Mouse (Mus musculus) MEL (cell line): Measurements from ENCODE around the gene Zfp819.

ENCODE experiments used
- CTCF ChIP-seq, 3 experiments: IDR thresholded peaks in 2 of 3; conservative IDR thresholded peaks in 1 of 3; 2 replicates each; pipeline ENCODE4 v1.5.1; 2011 to 2012; ENCODE audit warnings: low read length in 3 of 3, low read depth in 2 of 3, mild to moderate bottlenecking in 2 of 3, improper control_type of control experiment in 1 of 3, inconsistent platforms in 1 of 3, mixed read lengths in 1 of 3, moderate library complexity in 1 of 3; ENCODE audit not compliant: control insufficient read depth in 1 of 3, insufficient read depth in 1 of 3, poor library complexity in 1 of 3, severe bottlenecking in 1 of 3
- MAX ChIP-seq: IDR thresholded peaks from 2 replicates; pipeline ENCODE4 v1.6.1; 2011; ENCODE audit warnings: low read length, improper control_type of control experiment
- MYC ChIP-seq: IDR thresholded peaks from 2 replicates; pipeline ENCODE4 v1.6.1; 2011; ENCODE audit warnings: low read depth, mild to moderate bottlenecking, low read length, improper control_type of control experiment, moderate library complexity

DNA sequence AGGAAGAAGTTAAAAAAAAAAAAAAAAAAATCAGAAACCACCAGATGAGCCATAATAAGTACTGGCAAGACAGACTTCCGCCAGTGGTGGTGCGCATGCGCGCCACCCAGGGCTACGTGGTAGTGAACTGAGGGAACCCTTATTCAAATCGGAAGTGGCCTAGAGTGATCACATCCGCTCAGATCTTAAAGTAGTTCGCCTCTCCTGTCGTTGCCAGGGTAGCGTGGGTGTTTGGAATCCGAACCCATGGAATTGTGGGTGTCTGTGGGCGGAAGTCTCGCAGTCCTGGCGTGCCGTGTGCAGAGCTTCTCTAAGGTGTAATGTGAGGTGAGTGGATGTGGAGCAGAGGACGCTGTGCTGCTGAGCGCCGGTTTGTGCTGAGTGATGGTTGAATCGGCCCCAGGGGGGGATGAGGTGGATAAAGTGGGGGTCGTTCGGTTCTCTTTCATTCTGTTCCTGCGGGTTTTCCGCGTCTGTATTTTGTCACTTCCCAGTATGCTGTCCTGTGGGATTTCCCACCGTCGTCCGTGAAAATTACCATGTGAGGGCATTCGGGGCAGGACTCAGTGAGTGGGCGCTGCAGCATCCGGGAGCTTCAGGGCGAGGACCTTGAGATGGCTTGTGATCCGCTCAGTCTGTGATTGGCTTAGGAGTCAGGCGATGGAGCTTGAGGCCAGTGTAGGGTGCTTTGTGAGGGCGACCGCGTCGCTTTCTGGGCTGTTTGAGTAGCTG is 27.4 kb upstream of the Zfp819 start, which contains the start of gene Zfp719:
- TF ChIP-seq CTCF (IDR thresholded peaks at IDR 0.05 in 2 of 3, conservative IDR thresholded peaks at IDR 0.05 in 1 of 3; ENCODE audit: control insufficient read depth in 1 of 3, insufficient read depth in 1 of 3, low read depth in 2 of 3, low read length in 3 of 3, poor library complexity in 1 of 3, severe bottlenecking in 1 of 3) = no peak
- peak; percentile 82 for TF ChIP-seq MYC
- peak; percentile 64 for TF ChIP-seq MAX
